Mouse (Mus musculus) forebrain, embryonic 14.5 days (tissue): ENCODE measurements around the gene Nkain2. TPM values are rescaled to one million over a fixed set of nuclear protein-coding genes. Genes with fewer than 3 reads are reported as not detected.

Source experiments
- ATAC-seq: fragments of 200-750 bp; cut with Nextera tagmentation; 2 replicates; pipeline ENCODE4 v1.8.0; 2017; ENCODE audit warnings: mild to moderate bottlenecking, moderate library complexity
- DNase-seq: peaks from one replicate; pipeline ENCODE4 v3.0.0-alpha.2; 2015; ENCODE audit warnings: low spot score
- H3K27ac ChIP-seq: fragments of 300-500 bp; sonication (generic); 2 replicates; pipeline ENCODE4 v1.5.1; 2014; ENCODE audit warnings: low read depth, mild to moderate bottlenecking, control low read depth, low read length, moderate library complexity
- H3K27me3 ChIP-seq: fragments of 300-500 bp; sonication (generic); replicated peaks from 2 replicates; pipeline ENCODE4 v1.6.1; 2014; ENCODE audit warnings: low read length, control low read depth, mixed read lengths; ENCODE audit not compliant: control insufficient read depth, insufficient read depth
- H3K36me3 ChIP-seq: fragments of 300-500 bp; sonication (generic); 2 replicates; pipeline ENCODE4 v1.6.1; 2014; ENCODE audit warnings: low read length, control low read depth; ENCODE audit not compliant: control insufficient read depth, insufficient read depth
- H3K4me1 ChIP-seq: fragments of 300-500 bp; sonication (generic); 2 replicates; pipeline ENCODE4 v1.6.1; 2014; ENCODE audit warnings: antibody characterized with exemption, low read length, control low read depth; ENCODE audit not compliant: control insufficient read depth, insufficient read depth
- H3K4me2 ChIP-seq: fragments of 300-500 bp; sonication (generic); 2 replicates; pipeline ENCODE4 v1.6.1; 2014; ENCODE audit warnings: mild to moderate bottlenecking, control low read depth, low read length
- H3K4me3 ChIP-seq: fragments of 300-500 bp; sonication (generic); 2 replicates; pipeline ENCODE4 v1.5.1; 2014; ENCODE audit warnings: low read depth, low read length, control low read depth
- H3K9ac ChIP-seq: fragments of 300-500 bp; sonication (generic); 2 replicates; pipeline ENCODE4 v1.6.1; 2014; ENCODE audit warnings: mild to moderate bottlenecking, low read length, control low read depth, moderate library complexity
- H3K9me3 ChIP-seq: fragments of 300-500 bp; sonication (generic); replicated peaks from 2 replicates; pipeline ENCODE4 v1.6.1; 2016; ENCODE audit warnings: low read length, control low read depth, mixed read lengths; ENCODE audit not compliant: control insufficient read depth
- WGBS: fragments of 180-500 bp; shearing (Covaris S2); extraction: QIAGEN DNeasy Blood & Tissue Kit; methylation state at CpG from one replicate; pipeline ENCODE4 v1.1.7; 2014; 5-methylcytosine and 5-hydroxymethylcytosine counted together
- polyA plus RNA-seq: library from polyadenylated mRNA; unstranded; fragments of >200 nt; fragmentation: Nextera tagmentation; extraction: Ambion mirVana; gene quantifications from 2 replicates; pipeline ENCODE4 v1.2.1, GENCODE M21; 2014

Gene Nkain2
- polyA plus RNA-seq, 1 experiment from 2014 or later = 12.3 TPM

GRCm38 (mm10) chr10:32312754-32313153 is 577.5 kb downstream of the Nkain2 start:
- Histone ChIP-seq H3K27ac (no peak overlapping the region), H3K9me3 (peaks cover 4% of the 10 kb centered on the region; the same call in 1 of the 2 replicates), H3K9ac (no peak overlapping the region), H3K4me1 (no peaks in the 10 kb centered on the region), H3K36me3 (no peaks in the 10 kb centered on the region), H3K4me3 (no peak overlapping the region), H3K4me2 (no peak overlapping the region), H3K27me3 (no peaks in the 10 kb centered on the region)
- peak; percentile 43 for DNase-seq
- 89% methylated on average over 9 of the region's 9 CpGs for WGBS
- peak; percentile 52; the same call in 1 of the 2 replicates for ATAC-seq

DNA sequence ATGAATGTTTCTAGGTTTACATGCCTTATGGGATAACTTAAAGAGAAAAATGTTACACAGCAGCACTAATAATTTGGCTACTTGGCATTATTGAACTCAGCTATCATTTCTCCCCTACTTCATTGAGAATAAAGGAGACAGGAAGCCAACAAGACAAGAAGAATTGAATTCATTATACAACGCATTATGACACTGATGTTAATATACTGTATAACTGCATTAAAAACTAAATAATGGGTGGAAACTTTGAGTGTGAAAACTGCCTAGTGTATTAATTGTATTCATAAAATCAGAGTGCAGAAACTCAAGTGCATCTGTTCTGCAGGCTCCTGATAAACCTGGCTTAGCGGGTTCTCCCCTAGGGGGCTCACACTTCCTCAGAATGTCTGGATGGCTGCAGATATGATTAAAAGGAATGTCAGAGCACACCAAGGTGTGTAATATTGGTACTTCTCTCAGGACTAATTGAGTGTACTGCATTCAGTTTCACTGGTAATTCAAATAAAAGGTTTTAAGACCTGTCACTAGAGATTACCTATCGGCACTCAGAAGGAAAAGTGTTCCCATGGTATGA is 589.2 kb downstream of the Nkain2 start:
- H3K4me1 ChIP-seq = no peaks in the 10 kb centered on the region
- no peaks in the 10 kb centered on the region for H3K36me3 ChIP-seq
- peak; percentile 7 for DNase-seq
- no peak overlapping the region for H3K9ac ChIP-seq
- H3K27me3 ChIP-seq = no peaks in the 10 kb centered on the region
- no peaks in the 10 kb centered on the region for H3K9me3 ChIP-seq
- no peak overlapping the region for H3K4me2 ChIP-seq
- ATAC-seq = no peak
- 88% methylated on average over 3 of the region's 3 CpGs for WGBS
- no peak overlapping the region for H3K4me3 ChIP-seq
- no peak overlapping the region for H3K27ac ChIP-seq

GRCm38 (mm10) chr10:32290487-32290886 is 599.8 kb downstream of the Nkain2 start:
- Histone ChIP-seq H3K4me3 (no peak overlapping the region), H3K27me3 (no peaks in the 10 kb centered on the region), H3K9me3 (no peaks in the 10 kb centered on the region), H3K4me2 (no peak overlapping the region), H3K36me3 (no peaks in the 10 kb centered on the region), H3K9ac (no peak overlapping the region), H3K27ac (no peak overlapping the region), H3K4me1 (no peaks in the 10 kb centered on the region)
- ATAC-seq (no peak), DNase-seq (no peak)
- WGBS = 55% methylated on average over 2 of the region's 2 CpGs

- Histone ChIP-seq H3K4me3 (no peak overlapping the region), H3K4me1 (no peaks in the 10 kb centered on the region), H3K9me3 (no peaks in the 10 kb centered on the region), H3K9ac (no peak overlapping the region), H3K4me2 (no peak overlapping the region), H3K27ac (no peak overlapping the region), H3K27me3 (no peaks in the 10 kb centered on the region), H3K36me3 (no peaks in the 10 kb centered on the region)
- ATAC-seq (no peak), DNase-seq (no peak)
- 87% methylated on average over 1 of the region's 1 CpGs for WGBS
Observed at GRCm38 (mm10) chr10:32283690-32284089, 606.6 kb downstream of the Nkain2 start.

DNA sequence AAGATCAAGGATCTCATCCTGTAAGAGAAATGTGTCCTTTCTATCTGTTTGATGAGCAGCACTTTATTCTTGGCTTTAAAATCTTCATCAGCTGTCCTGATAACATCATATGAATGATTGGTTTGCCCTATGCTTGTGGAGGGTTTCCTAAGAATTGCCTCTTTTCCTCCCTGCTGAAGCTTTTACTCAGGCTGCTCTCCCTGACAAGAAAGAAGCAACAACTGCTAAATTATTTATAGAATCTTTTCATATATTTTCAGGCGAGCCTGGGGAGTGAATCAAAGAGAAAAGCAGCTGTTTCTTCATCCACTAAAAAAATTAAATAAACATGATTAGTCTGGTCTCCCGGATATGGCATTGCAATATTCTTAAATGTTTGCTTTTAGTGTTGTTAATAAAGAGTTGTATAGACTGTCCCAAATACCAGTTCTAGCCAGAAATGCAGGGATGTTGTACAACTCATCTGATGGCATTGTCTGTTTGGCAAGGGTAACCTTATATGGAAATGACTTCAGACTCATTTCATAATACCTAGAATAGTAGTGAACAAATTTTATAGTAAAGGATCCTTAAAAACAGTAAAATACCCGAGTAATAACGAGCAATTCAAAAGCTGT is 646.9 kb downstream of the Nkain2 start:
- 63% methylated on average over 4 of the region's 4 CpGs for WGBS
- no peak overlapping the region for H3K4me3 ChIP-seq
- no peak overlapping the region for H3K4me2 ChIP-seq
- ATAC-seq (no peak), DNase-seq (no peak)
- no peaks in the 10 kb centered on the region for H3K9me3 ChIP-seq
- no peak overlapping the region for H3K27ac ChIP-seq
- no peaks in the 10 kb centered on the region for H3K4me1 ChIP-seq
- H3K27me3 ChIP-seq = no peaks in the 10 kb centered on the region
- H3K36me3 ChIP-seq = no peaks in the 10 kb centered on the region
- no peak overlapping the region for H3K9ac ChIP-seq

GRCm38 (mm10) chr10:32241168-32241567 is 649.1 kb downstream of the Nkain2 start:
- Histone ChIP-seq H3K4me1 (no peaks in the 10 kb centered on the region), H3K4me2 (no peak overlapping the region), H3K36me3 (no peaks in the 10 kb centered on the region), H3K27ac (no peak overlapping the region), H3K9me3 (no peaks in the 10 kb centered on the region), H3K4me3 (no peak overlapping the region), H3K9ac (no peak overlapping the region), H3K27me3 (no peaks in the 10 kb centered on the region)
- peak; percentile 58; the same call in 1 of the 2 replicates for ATAC-seq
- peak; percentile 64 for DNase-seq

GRCm38 (mm10) chr10:32182951-32183350 is 707.3 kb downstream of the Nkain2 start:
- no peak overlapping the region for H3K9ac ChIP-seq
- no peak overlapping the region for H3K4me2 ChIP-seq
- H3K4me3 ChIP-seq = no peak overlapping the region
- DNase-seq (peak; percentile 7), ATAC-seq (no peak)
- H3K4me1 ChIP-seq = no peaks in the 10 kb centered on the region
- H3K27ac ChIP-seq = no peak overlapping the region
- 86% methylated on average over 3 of the region's 3 CpGs for WGBS
- H3K9me3 ChIP-seq = no peaks in the 10 kb centered on the region
- H3K36me3 ChIP-seq = no peaks in the 10 kb centered on the region
- H3K27me3 ChIP-seq = no peaks in the 10 kb centered on the region

DNA sequence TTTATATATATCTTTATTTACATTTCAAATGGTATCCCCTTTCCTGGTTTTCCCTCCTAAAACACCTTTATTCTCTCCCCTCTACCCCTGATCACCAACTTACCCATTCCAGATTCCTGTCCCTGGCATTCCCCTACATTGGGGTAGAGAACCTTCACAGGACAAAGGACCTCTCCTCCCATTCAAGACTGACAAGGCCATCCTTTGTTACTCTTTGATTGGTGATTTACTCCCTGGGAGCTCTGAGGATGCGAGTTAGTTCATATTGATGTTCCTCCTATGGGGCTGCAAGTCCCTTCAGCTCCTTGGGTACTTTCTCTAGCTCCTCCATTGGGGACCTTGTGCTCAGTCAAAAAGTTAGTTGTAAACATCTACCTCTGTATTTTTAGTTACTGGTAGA is 798.9 kb downstream of the Nkain2 start:
- Histone ChIP-seq H3K9ac (no peak overlapping the region), H3K27ac (no peak overlapping the region), H3K4me2 (no peak overlapping the region), H3K36me3 (no peaks in the 10 kb centered on the region), H3K9me3 (no peaks in the 10 kb centered on the region), H3K4me1 (no peaks in the 10 kb centered on the region), H3K27me3 (no peaks in the 10 kb centered on the region), H3K4me3 (no peak overlapping the region)
- 41% methylated on average over 1 of the region's 1 CpGs for WGBS
- no peak for DNase-seq
- ATAC-seq = no peak

- DNase-seq (no peak), ATAC-seq (no peak)
- 83% methylated on average over 6 of the region's 6 CpGs for whole genome bisulfite sequencing
- H3K4me2 ChIP-seq = no peak overlapping the region
- no peaks in the 10 kb centered on the region for H3K27me3 ChIP-seq
- H3K9me3 ChIP-seq = no peaks in the 10 kb centered on the region
- H3K36me3 ChIP-seq = no peaks in the 10 kb centered on the region
- no peak overlapping the region for H3K4me3 ChIP-seq
- H3K27ac ChIP-seq = no peak overlapping the region
- no peak overlapping the region for H3K9ac ChIP-seq
- H3K4me1 ChIP-seq = no peaks in the 10 kb centered on the region
Observed at GRCm38 (mm10) chr10:32060396-32060795, 829.9 kb downstream of the Nkain2 start.
